Mouse (Mus musculus) CH12.LX (cell line): ENCODE measurements around the gene Polr3c.

Experiments
- CTCF ChIP-seq, 2 experiments: IDR thresholded peaks in 1 of 2; conservative IDR thresholded peaks in 1 of 2; 2 replicates each; pipeline ENCODE4 v1.5.1; 2011 to 2012; ENCODE audit warnings: low read depth in 2 of 2, low read length in 2 of 2, improper control_type of control experiment in 1 of 2, inconsistent platforms in 1 of 2, mild to moderate bottlenecking in 1 of 2, moderate library complexity in 1 of 2
- ELF1 ChIP-seq: IDR thresholded peaks from 2 replicates; pipeline ENCODE4 v1.6.1; 2014; ENCODE audit warnings: low read depth, mild to moderate bottlenecking, inconsistent platforms, low read length, improper control_type of control experiment
- EP300 ChIP-seq: IDR thresholded peaks from 2 replicates; pipeline ENCODE4 v1.6.1; 2011; ENCODE audit warnings: low read length, improper control_type of control experiment
- HCFC1 ChIP-seq: IDR thresholded peaks from 2 replicates; pipeline ENCODE4 v1.6.1; 2012; ENCODE audit warnings: low read depth, mild to moderate bottlenecking, inconsistent platforms, low read length, improper control_type of control experiment
- POLR2A ChIP-seq: IDR thresholded peaks from 2 replicates; pipeline ENCODE4 v1.6.1; 2011; ENCODE audit warnings: low read depth, mild to moderate bottlenecking, improper control_type of control experiment, low read length
- RCOR1 ChIP-seq: conservative IDR thresholded peaks from 2 replicates; pipeline ENCODE4 v1.6.1; 2012; ENCODE audit warnings: low read depth, mild to moderate bottlenecking, inconsistent platforms, low read length, improper control_type of control experiment
- ZKSCAN1 ChIP-seq: IDR thresholded peaks from 2 replicates; pipeline ENCODE4 v1.6.1; 2012; ENCODE audit warnings: low read depth, inconsistent platforms, low read length, improper control_type of control experiment, borderline replicate concordance

DNA sequence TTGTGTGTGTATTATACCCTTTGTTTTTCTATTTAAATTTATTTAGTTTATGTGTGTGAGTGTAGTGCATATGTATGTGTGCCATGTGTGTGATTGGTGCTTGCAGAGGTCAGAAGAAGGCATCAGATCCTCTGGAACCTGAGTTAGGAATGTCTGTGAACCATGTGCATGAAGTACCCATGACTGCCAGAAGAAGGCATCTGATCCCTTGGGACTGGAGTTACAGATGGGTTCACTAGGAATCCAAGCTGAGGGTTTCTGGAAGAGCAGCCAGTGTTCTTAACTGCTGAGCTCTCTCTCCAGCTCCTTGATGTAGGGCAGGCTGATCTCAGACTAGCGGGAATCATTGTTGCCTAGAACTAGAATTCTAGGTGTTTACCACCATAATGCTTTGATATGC, 10.6 kb upstream of the Polr3c start:
- no peak for TF ChIP-seq CTCF (conservative IDR thresholded peaks at IDR 0.05 in 1 of 2, IDR thresholded peaks at IDR 0.05 in 1 of 2; ENCODE audit: low read depth in 2 of 2, low read length in 2 of 2)
- TF ChIP-seq ELF1, result no peak
- TF ChIP-seq POLR2A, result no peak
- no peak for TF ChIP-seq ZKSCAN1
- TF ChIP-seq HCFC1, result no peak
- TF ChIP-seq RCOR1, result no peak
- no peak for TF ChIP-seq EP300
